Mouse (Mus musculus) granulocyte monocyte progenitor cell, adult 5-6 weeks (primary cell): Measurements from ENCODE around the gene Zbtb16. TPM values are rescaled to one million over a fixed set of nuclear protein-coding genes. Genes with fewer than 3 reads are reported as not detected.

Experiments used
- ATAC-seq: replicated peaks from 2 replicates; pipeline ENCODE4 v1.8.0; 2016; ENCODE audit warnings: mild to moderate bottlenecking, moderate TSS enrichment, inconsistent platforms; ENCODE audit not compliant: poor library complexity, severe bottlenecking
- total RNA-seq, 2 experiments: library from RNA; stranded (forward) in 1 of 2; stranded (reverse) in 1 of 2; fragments of 200-712, 200-1000 nt in 1 of 2; fragments of >200 nt in 1 of 2; fragmentation: Nextera tagmentation in 1 of 2; gene quantifications; 2 replicates each; pipeline ENCODE4 v1.2.3; 2014 to 2017

The Zbtb16 gene
- total RNA-seq, 2 experiments from 2014 or later, result 10.0 to 10.1 TPM

DNA sequence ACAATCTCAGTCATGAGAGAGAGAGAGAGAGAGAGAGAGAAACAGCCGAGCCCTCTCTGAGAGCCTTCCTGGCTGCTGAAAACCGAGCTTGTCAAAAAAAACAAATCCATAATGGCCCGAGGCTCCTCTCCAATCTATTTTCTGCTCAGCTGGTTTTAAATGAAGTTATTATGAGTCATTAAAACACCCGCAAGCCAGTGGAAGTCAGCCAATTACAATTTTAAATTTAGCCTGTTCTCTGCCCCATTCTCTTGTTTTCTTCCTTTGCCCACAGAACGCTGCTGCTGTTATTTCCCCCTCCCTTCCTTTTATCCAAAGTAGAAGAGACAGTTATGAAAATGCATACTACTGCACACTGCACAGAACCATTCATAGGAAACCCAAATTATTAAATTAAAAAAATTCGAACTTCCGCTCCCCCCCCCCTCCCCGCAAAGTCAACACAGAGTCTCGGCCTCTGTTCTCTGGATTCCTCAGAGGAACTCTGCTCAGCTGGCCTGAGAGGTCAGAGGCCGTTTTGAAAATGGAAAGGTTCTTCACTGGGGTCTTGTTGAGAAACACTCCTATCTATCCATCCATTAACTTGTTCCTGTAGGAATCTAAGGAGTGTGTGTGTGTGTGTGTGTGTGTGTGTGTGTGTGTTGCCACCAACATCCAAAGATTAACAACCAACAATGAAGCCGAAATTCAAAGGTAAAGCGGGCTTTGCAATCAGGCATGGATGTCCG, 102.0 kb downstream of the Zbtb16 start:
- ATAC-seq, result no peak; the same call in 1 of the 2 replicates

GRCm38 (mm10) chr9:48733083-48733482, 102.9 kb downstream of the Zbtb16 start:
- no peak for ATAC-seq

- ATAC-seq, result no peak
Measured at GRCm38 (mm10) chr9:48731651-48732536, 104.1 kb downstream of the Zbtb16 start.

DNA sequence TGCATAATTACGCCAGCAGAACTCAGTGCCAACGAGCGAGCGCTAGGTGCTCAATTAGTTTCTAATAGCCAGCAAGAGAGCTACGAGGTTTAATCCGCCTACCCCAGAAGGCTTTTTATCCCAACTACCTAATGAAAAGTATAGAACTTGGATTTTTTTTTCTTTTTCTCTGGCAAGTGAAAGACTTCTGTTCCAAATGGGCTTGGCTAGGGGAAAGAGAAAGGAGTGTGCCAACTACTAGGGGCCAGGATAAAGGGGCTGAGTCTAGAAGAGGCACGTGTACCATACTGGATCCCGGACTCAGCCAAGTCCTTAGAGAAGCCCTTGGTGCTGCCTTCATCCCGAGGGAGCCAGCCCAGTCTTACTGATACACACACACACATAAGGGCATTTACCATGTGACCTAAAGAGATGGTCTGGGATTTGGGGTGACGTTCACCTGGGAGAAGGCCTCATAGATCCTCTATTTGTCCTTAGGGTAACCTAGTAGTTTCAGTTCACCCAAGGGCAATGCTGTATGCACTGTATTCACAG, 105.5 kb downstream of the Zbtb16 start:
- ATAC-seq, result no peak

- no peak for ATAC-seq
Measured at GRCm38 (mm10) chr9:48729471-48729870, 106.6 kb downstream of the Zbtb16 start.

DNA sequence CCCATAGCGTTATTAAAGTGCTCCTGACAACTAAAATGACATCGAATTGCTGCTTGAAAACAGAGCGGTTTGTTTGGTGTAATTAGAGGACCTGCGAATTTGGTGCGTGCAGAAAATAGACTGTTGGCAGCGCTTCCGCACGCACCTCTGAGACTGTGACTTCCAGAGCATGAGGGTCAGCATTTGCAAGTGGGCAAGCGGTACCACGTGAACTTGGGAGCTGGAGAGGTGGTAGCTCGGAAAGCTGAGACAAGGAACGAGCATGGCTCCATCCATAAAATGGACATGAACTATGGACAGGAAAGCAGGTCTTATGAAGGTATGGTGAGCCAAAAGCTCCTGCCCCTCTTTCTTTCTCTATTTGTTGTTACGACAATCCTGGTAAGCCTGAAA, 107.3 kb downstream of the Zbtb16 start:
- ATAC-seq, result no peak

DNA sequence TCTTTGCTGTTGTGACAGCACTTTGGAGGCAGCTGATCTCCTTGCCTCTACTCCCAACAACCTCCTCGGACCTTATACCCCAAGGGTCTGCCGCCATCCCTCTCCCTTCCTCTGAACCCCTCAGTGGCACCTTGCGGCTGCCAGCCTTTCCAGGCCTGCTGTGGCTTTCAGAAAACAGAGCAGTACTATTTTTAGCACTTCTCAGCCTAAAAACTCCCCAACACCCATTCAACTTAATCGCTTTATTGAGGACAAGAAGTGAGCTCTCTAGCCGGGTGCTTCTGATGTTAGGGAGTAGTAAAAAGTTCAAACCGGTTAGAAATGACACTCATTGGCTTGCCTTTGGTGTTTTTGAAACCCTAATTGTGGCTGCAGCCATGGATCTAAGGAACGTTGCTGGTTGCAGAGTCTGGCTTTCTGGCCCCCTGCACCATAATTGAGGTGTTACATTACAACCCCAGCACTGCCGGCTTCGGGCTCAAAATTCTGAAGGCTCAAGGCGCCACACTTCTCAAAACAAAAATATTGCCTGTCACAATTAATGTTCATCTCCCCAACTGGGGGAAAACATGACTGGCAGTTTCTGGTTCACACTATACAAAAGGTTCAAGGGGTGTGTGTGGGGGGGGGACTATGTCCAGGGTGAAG, 107.8 kb downstream of the Zbtb16 start:
- ATAC-seq, result no peak

GRCm38 (mm10) chr9:48726341-48726740, 109.7 kb downstream of the Zbtb16 start:
- ATAC-seq, result no peak

DNA sequence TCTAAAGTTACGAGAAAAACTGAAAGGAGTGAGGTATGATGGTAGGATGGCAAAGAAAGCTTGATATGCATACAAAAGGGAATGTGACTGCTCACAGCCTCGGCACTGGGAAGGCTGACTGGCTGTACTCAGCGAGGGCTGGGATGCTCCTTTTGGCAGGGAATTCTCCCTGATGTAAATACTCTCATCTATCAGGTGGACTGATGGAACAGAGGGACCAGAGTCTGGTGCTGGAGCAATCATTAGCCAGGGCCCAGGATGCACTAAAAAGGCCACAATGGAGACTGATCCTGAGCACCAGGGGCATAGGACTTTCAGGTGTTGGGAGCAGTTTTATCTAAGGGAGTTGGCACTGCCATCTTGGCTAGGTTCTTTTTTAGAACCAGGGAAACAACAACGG, 110.1 kb downstream of the Zbtb16 start:
- ATAC-seq, result no peak

DNA sequence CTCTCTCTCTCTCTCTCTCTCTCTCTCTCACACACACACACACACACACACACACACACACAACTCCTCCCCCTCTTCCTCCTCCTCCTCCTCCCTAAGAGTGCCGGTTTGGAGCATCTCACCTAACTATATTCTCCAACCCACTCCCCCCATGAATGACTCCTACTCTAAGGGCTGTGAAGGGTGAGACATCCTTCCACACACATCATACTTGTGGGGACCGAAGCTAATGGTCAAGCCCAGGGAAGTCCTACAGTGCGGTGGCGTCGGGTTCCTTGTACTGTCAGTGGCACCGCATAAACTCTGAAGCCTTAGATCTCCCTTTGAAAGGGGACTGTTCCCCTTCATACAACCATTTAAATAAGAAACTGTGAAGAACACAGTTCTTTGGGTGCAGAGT, 110.9 kb downstream of the Zbtb16 start:
- no peak for ATAC-seq

GRCm38 (mm10) chr9:48724733-48725132, 111.3 kb downstream of the Zbtb16 start:
- no peak for ATAC-seq

GRCm38 (mm10) chr9:48723511-48724304, 112.3 kb downstream of the Zbtb16 start:
- ATAC-seq, result no peak

DNA sequence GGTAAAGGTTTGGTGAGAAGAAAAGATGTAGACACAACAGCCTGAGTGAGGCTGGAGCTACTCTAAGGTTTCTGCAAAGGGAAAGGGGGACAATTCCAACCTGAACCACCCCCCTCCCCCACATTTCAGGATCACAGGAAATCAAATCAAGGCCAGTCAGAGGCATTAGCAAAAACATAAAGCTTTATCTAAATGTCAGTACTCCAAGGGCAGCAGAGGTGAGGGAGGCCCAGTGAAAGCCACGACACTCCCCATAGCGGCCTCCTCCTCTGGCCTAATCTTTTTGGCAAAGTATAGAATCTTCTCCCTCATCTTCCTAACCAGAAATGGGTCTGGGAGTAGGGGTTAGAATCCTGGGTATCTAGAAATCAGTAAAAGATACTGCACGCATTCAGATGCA, 113.0 kb downstream of the Zbtb16 start:
- ATAC-seq, result no peak

DNA sequence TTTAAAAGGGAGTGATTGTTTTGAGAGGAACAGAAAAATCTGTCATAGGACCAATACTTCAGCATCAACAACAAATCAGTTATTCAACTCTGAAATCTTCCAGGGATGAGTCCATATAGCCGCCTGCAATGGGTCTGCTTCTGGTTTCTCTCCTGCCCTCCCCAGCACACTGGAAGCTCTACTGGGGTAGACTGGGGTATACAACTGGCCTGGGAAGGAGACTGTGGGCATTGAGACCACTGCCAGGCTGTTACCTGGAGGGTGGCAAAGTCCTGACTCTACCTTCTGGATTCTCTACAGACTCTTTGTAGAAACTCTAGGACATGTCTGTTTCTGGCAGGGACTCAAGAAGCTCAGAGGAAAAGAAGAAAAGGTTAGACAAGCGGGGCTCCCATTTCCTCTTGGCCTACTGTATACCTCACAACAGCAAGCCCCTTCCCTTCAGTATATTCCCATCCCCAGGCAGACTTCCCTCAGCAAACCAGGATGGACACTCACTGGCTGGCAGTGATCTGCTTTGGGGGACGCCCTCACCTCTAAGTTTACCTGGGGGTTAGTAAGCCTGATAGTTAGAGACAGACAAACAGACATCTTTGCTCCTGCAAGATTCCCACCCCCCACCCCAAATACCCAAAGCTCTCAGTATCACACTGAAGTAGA, 113.6 kb downstream of the Zbtb16 start:
- ATAC-seq, result no peak

DNA sequence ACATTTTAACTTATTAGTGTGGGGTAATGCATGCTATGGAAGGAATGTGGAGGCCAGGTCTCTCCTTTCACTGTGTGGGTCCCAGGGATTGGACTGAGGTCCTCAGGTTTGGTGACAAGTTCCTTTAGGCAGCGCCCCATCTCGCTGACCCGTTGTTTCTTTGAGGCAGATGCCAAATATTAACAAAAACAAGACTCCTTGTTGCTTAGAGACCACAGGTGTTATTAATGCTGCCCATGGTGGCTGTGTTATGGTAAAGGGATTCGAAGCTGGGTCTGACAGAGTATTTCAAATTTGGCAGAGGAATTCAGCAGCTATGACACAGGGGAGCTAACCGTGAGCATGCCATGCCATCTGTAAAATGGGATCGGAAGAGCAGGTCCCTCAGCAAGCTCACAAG, 114.4 kb downstream of the Zbtb16 start:
- ATAC-seq, result no peak

DNA sequence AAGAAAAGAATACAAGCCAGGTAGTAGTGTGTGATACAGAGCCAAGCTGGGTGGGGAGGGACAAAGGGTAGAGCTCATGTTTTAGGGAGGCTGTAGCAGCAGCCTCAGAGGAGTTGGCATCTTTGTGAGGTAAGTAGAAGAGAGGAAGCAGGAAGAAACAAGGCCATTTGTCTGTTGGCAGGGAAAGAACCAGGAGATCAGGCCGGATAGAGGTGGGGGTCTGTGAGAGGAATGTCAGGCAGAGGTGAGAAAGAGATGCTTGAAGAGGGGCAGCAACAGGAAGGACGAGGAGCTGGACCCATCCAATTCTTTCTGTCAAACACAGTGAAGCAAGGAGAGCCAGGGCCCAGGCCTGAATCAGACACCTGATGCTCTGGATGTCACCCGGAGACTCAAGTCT, 114.8 kb downstream of the Zbtb16 start:
- no peak for ATAC-seq

GRCm38 (mm10) chr9:48720251-48720963, 115.6 kb downstream of the Zbtb16 start:
- no peak for ATAC-seq

DNA sequence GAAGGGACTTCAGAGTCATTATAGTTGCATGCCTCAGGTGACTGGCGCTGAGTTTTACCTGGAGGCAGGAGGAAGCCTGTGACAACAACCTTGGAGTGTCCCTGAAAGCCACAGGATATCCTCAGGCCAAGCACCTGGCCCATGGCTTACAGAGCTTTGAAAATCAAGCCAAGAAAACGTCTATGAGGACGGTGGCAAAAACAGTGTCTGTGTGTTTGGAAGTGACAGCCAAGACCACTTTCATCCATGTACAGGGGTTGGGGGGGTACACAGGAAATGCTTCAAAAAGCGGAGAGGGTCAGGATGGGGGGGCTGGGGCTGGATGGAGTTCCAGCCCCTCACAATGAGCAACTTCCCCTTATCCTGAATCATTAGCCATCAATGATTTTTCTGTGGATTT, 116.4 kb downstream of the Zbtb16 start:
- ATAC-seq, result no peak

- ATAC-seq, result no peak
Measured at GRCm38 (mm10) chr9:48716549-48716948, 119.5 kb downstream of the Zbtb16 start.
